Mouse (Mus musculus) cerebellum, adult (tissue): ENCODE measurements around the gene Dynll1.

Experiments
- ATAC-seq: cut with Nextera tagmentation; 2 replicates; pipeline ENCODE4 v1.9.2; 2017; ENCODE audit warnings: mild to moderate bottlenecking, moderate library complexity, mixed read lengths; ENCODE audit not compliant: insufficient number of reproducible peaks, low FRiP score, low TSS enrichment

Gene Dynll1

GRCm38 (mm10) chr5:115269969-115270368 is 30.8 kb downstream of the Dynll1 start:
- ATAC-seq: no peak

GRCm38 (mm10) chr5:115268266-115268665 is 32.5 kb downstream of the Dynll1 start:
- no peak for ATAC-seq

- ATAC-seq: no peak
These were observed 33.2 kb downstream of the Dynll1 start for GRCm38 (mm10) chr5:115267469-115268045.

- ATAC-seq: no peak
These were observed 33.9 kb downstream of the Dynll1 start for GRCm38 (mm10) chr5:115266787-115267468.

GRCm38 (mm10) chr5:115266340-115266739 is 34.5 kb downstream of the Dynll1 start:
- no peak for ATAC-seq

DNA sequence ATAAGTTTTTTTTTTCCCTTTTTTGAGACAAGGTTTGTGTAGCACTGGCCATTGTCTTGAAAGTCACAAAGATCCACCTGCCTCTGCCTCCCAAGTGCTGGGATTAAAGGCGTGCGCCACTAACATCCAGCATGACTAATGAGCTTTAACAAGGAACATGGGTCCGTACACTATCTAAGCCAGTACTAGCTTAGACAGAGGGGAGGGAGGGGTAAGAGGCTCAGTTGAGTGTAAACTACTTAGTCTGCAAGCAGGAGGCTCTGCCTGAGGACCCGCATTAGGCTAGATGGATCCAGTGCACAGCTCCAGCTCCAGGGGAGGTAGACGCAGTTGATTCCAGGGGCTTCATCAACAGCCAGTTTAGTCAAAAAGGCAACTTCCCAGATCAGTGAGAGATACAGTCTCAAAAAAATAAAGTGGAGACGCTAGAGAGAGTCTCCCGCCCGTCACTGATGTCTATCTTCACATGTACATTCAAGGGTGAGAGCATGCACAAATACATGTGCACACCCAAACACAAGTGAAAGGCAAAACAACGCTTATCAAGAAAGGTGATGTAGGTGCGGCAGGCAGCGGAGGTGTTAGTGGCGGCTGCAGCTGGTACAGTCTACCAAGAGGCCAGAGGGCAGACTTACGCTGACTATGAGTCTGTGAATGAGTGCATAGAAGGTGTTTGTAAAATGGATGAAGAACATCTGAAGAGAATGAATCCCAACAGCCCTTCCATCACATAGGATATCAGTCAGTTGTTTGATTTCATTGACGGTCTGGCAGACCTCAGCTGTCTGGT is 38.1 kb downstream of the Dynll1 start:
- no peak for ATAC-seq

DNA sequence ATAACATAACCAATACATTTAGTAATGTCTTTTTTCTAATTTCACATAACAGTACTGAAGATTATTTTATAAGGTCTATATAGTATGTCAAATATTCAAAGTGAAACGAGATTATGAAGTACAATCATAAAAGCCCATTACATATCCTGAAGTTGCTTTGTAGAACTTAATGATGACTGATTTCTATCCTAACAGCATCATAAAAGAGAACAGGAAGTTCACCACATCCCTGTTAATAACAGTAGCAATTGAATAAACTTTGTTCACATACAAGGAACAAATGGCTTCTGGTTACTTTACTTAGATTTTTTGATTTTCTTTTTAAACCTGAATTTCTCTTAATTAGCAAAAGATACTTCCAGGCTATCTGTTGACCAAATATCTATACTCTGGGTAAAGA is 38.9 kb downstream of the Dynll1 start:
- no peak for ATAC-seq

GRCm38 (mm10) chr5:115261141-115261540 is 39.7 kb downstream of the Dynll1 start:
- no peak for ATAC-seq

- no peak for ATAC-seq
These were observed 40.4 kb downstream of the Dynll1 start for GRCm38 (mm10) chr5:115260356-115260755.

GRCm38 (mm10) chr5:115256909-115257546 is 43.8 kb downstream of the Dynll1 start:
- no peak for ATAC-seq

GRCm38 (mm10) chr5:115255472-115255871 is 45.3 kb downstream of the Dynll1 start:
- no peak for ATAC-seq
